Mouse (Mus musculus): ENCODE data around the gene Icam4. TPM values are rescaled to one million over a fixed set of nuclear protein-coding genes. Genes with fewer than 3 reads are reported as not detected.
A peak's percentile ranks its signal among the peaks of the same experiment; 100 is the strongest.

Gene Icam4
- total RNA-seq, 1 experiment, result 1.5 TPM

DNA sequence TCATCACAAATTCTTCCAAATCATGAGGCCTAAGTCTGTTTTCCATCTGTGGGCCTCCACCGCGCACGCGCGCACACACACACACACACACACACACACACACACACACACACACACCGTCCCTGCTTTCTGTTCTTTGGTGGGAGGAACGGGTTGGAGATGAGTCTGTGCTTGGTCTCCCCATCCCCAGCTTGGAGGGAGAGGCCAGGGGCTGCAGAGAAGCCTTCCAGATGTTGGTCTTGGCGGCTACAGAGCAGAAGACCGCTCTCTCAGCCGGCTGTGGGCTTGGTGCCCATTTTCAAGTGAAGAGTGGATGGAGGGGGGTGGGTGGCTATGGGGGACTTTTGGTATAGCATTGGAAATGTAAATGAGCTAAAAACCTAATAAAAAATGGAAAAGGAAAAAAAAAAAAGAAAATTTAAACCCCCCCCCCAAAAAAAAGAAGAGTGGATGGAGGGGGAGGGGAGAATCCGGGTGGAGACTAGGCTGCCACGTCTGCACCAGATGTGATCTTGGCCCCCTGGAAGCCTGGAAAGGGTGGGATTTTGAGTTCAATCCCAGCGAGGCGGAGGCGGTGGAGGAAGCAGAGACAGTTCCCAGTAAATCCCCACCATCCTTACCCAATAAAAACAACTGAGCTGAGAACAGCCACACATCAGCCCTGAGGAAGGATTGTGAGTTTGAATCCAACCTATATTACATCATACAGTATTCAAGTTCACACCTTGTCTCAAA is 42.1 kb upstream of the Icam4 start:
- in situ Hi-C loops (cut with MboI; ENCODE audit: low sequenced_read_pairs in 2 of 2, unreplicated experiment in 2 of 2), result no loop called here
- Histone ChIP-seq H3K27ac (ENCODE audit: insufficient read depth, low read depth, low read length, poor library complexity, severe bottlenecking) (peak overlapping the region; percentile 36; the same call in 1 of the 2 replicates), H3K9ac (ENCODE audit: insufficient read depth, low read depth, low read length, poor library complexity, severe bottlenecking) (no peak overlapping the region; the same call in 1 of the 2 replicates), H3K4me1 (ENCODE audit: control insufficient read depth in 2 of 2, insufficient read depth in 2 of 2, low read length in 2 of 2, poor library complexity in 1 of 2) (peaks cover 12 to 38% of the 10 kb centered on the region in 2 experiments), H3K4me3 (ENCODE audit: insufficient read depth in 1 of 2, low read depth in 1 of 2, low read length in 2 of 2, poor library complexity in 1 of 2, severe bottlenecking in 1 of 2) (no peak overlapping the region; a peak in 1 of 4 replicates), H3K36me3 (ENCODE audit: control insufficient read depth, insufficient read depth, low read length, poor library complexity, severe bottlenecking) (no peaks in the 10 kb centered on the region), H3K9me3 (ENCODE audit: control insufficient read depth, insufficient read depth, low read depth, low read length) (no peaks in the 10 kb centered on the region)
- DNase-seq (ENCODE audit: low read depth, low spot score), result no peak
- TF ChIP-seq ZNF384 (IDR thresholded peaks at IDR 0.05; ENCODE audit: low read depth, low read length), result no peak
- TF ChIP-seq CHD2 (IDR thresholded peaks at IDR 0.05; ENCODE audit: low read depth, low read length), result no peak
- no peak for TF ChIP-seq ZC3H11A (IDR thresholded peaks at IDR 0.05; ENCODE audit: borderline replicate concordance, low read depth, low read length)
- no peak for TF ChIP-seq HCFC1 (IDR thresholded peaks at IDR 0.05; ENCODE audit: borderline replicate concordance, insufficient read depth, low read length)
- no peak for TF ChIP-seq MAFK (IDR thresholded peaks at IDR 0.05; ENCODE audit: insufficient read depth, low read depth, low read length)

DNA sequence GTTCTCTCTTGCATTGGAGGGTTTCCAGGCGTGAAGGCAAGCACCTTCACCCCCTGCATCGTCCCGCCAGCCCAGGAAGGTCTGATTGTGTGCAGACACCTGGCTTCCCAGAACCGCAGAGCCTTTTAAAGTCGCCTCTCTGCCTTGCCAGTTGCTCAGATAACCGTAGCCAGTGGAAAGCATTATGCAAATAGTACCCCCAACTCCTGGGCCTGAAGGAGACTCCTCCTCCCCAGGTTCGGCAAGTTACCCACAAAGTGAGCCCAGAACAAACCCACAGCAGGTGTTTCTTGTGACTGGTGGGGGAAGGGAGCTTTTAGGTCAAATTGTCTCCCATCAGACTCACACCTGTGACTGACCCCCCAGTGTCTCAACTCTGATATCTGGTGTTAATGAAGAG is 41.2 kb upstream of the Icam4 start:
- no peak for DNase-seq (ENCODE audit: low read depth, low spot score)
- Histone ChIP-seq H3K36me3 (ENCODE audit: control insufficient read depth, insufficient read depth, low read length, poor library complexity, severe bottlenecking) (no peaks in the 10 kb centered on the region), H3K4me1 (ENCODE audit: control insufficient read depth in 2 of 2, insufficient read depth in 2 of 2, low read length in 2 of 2, poor library complexity in 1 of 2) (peaks cover 12 to 32% of the 10 kb centered on the region in 2 experiments; a peak in 3 of 4 replicates), H3K27ac (ENCODE audit: insufficient read depth, low read depth, low read length, poor library complexity, severe bottlenecking) (peak overlapping the region; percentile 36; the same call in 1 of the 2 replicates), H3K9me3 (ENCODE audit: control insufficient read depth, insufficient read depth, low read depth, low read length) (no peaks in the 10 kb centered on the region), H3K4me3 (ENCODE audit: insufficient read depth in 1 of 2, low read depth in 1 of 2, low read length in 2 of 2, poor library complexity in 1 of 2, severe bottlenecking in 1 of 2) (no peak overlapping the region), H3K9ac (ENCODE audit: insufficient read depth, low read depth, low read length, poor library complexity, severe bottlenecking) (no peak overlapping the region)
- in situ Hi-C loops (cut with MboI; ENCODE audit: low sequenced_read_pairs in 2 of 2, unreplicated experiment in 2 of 2), result no loop called here
- TF ChIP-seq MAFK (IDR thresholded peaks at IDR 0.05; ENCODE audit: insufficient read depth, low read depth, low read length) (no peak), CHD2 (IDR thresholded peaks at IDR 0.05; ENCODE audit: low read depth, low read length) (no peak), ZC3H11A (IDR thresholded peaks at IDR 0.05; ENCODE audit: borderline replicate concordance, low read depth, low read length) (no peak), HCFC1 (IDR thresholded peaks at IDR 0.05; ENCODE audit: borderline replicate concordance, insufficient read depth, low read length) (no peak), ZNF384 (IDR thresholded peaks at IDR 0.05; ENCODE audit: low read depth, low read length) (no peak)

DNA sequence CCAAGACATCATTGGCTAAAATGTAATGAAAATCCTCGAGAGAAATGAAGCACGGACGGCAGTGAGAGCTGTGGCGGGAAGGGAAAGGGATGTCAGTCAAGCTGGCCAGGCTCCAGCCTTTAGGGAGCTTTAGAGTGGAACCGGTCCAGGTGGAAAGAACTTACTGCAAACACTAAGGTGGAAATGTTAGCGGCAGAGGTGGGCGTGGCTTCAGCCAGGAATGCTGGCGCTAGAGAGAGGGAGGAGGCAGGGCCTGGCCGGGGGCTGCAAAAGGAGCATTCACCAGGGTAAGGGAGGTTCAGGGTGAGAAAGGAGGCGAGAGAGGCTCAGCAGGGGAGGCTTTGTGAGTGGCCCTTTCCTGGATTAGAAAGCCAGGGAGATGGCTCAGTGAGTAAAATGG is 38.3 kb upstream of the Icam4 start:
- H3K9ac ChIP-seq (ENCODE audit: insufficient read depth, low read depth, low read length, poor library complexity, severe bottlenecking), result no peak overlapping the region
- TF ChIP-seq HCFC1 (IDR thresholded peaks at IDR 0.05; ENCODE audit: borderline replicate concordance, insufficient read depth, low read length) (no peak), ZNF384 (IDR thresholded peaks at IDR 0.05; ENCODE audit: low read depth, low read length) (no peak), MAFK (IDR thresholded peaks at IDR 0.05; ENCODE audit: insufficient read depth, low read depth, low read length) (no peak), ZC3H11A (IDR thresholded peaks at IDR 0.05; ENCODE audit: borderline replicate concordance, low read depth, low read length) (no peak), CHD2 (IDR thresholded peaks at IDR 0.05; ENCODE audit: low read depth, low read length) (no peak)
- in situ Hi-C loops (cut with MboI; ENCODE audit: low sequenced_read_pairs in 2 of 2, unreplicated experiment in 2 of 2), result loop anchor here in 1 of 2 experiments (10.0 kb wide), 1 partner anchor 86 kb away; no protein-coding TSS in a partner anchor
- H3K4me1 ChIP-seq (ENCODE audit: control insufficient read depth in 2 of 2, insufficient read depth in 2 of 2, low read length in 2 of 2, poor library complexity in 1 of 2), result peaks cover 11 to 27% of the 10 kb centered on the region in 2 experiments
- peak; percentile 84 for DNase-seq (ENCODE audit: low read depth, low spot score)
- peak overlapping the region in 1 of 2 experiments; percentile 4; a peak in 1 of 4 replicates for H3K4me3 ChIP-seq (ENCODE audit: insufficient read depth in 1 of 2, low read depth in 1 of 2, low read length in 2 of 2, poor library complexity in 1 of 2, severe bottlenecking in 1 of 2)
- H3K9me3 ChIP-seq (ENCODE audit: control insufficient read depth, insufficient read depth, low read depth, low read length), result no peaks in the 10 kb centered on the region
- peak overlapping the region; percentile 68; the same call in 1 of the 2 replicates for H3K27ac ChIP-seq (ENCODE audit: insufficient read depth, low read depth, low read length, poor library complexity, severe bottlenecking)
- no peaks in the 10 kb centered on the region for H3K36me3 ChIP-seq (ENCODE audit: control insufficient read depth, insufficient read depth, low read length, poor library complexity, severe bottlenecking)

DNA sequence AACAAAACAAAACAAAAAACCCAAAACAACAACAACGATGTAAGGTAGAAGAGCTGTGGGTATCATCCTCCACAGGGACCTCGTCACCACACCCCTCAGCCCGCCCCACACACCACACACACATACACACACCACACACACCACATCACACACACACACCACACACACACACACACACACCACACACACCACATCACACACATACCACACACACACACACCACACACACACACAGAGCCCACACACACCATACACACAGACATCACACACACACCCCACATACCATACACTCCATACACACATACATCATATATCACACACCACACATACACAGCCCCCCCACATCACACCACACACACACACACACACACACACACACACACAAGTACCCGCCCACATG is 37.6 kb upstream of the Icam4 start:
- Histone ChIP-seq H3K9ac (ENCODE audit: insufficient read depth, low read depth, low read length, poor library complexity, severe bottlenecking) (no peak overlapping the region), H3K4me3 (ENCODE audit: insufficient read depth in 1 of 2, low read depth in 1 of 2, low read length in 2 of 2, poor library complexity in 1 of 2, severe bottlenecking in 1 of 2) (no peak overlapping the region), H3K36me3 (ENCODE audit: control insufficient read depth, insufficient read depth, low read length, poor library complexity, severe bottlenecking) (no peaks in the 10 kb centered on the region), H3K9me3 (ENCODE audit: control insufficient read depth, insufficient read depth, low read depth, low read length) (no peaks in the 10 kb centered on the region), H3K27ac (ENCODE audit: insufficient read depth, low read depth, low read length, poor library complexity, severe bottlenecking) (peak overlapping the region; percentile 68; the same call in 1 of the 2 replicates), H3K4me1 (ENCODE audit: control insufficient read depth in 2 of 2, insufficient read depth in 2 of 2, low read length in 2 of 2, poor library complexity in 1 of 2) (peaks cover 11 to 27% of the 10 kb centered on the region in 2 experiments)
- TF ChIP-seq HCFC1 (IDR thresholded peaks at IDR 0.05; ENCODE audit: borderline replicate concordance, insufficient read depth, low read length) (no peak), ZNF384 (IDR thresholded peaks at IDR 0.05; ENCODE audit: low read depth, low read length) (no peak), CHD2 (IDR thresholded peaks at IDR 0.05; ENCODE audit: low read depth, low read length) (no peak), ZC3H11A (IDR thresholded peaks at IDR 0.05; ENCODE audit: borderline replicate concordance, low read depth, low read length) (no peak), MAFK (IDR thresholded peaks at IDR 0.05; ENCODE audit: insufficient read depth, low read depth, low read length) (no peak)
- DNase-seq (ENCODE audit: low read depth, low spot score), result no peak
- in situ Hi-C loops (cut with MboI; ENCODE audit: low sequenced_read_pairs in 2 of 2, unreplicated experiment in 2 of 2), result loop anchor here in 1 of 2 experiments (10.0 kb wide), 1 partner anchor 87 kb away; no protein-coding TSS in a partner anchor

Measured in ES-E14 (cell line).